Mouse (Mus musculus): ENCODE measurements around the gene Lgals3. TPM values are rescaled to one million over a fixed set of nuclear protein-coding genes. Genes with fewer than 3 reads are reported as not detected.

The Lgals3 gene
- polyA plus RNA-seq, 1 experiment from 2014 or later: 15.4 TPM

DNA sequence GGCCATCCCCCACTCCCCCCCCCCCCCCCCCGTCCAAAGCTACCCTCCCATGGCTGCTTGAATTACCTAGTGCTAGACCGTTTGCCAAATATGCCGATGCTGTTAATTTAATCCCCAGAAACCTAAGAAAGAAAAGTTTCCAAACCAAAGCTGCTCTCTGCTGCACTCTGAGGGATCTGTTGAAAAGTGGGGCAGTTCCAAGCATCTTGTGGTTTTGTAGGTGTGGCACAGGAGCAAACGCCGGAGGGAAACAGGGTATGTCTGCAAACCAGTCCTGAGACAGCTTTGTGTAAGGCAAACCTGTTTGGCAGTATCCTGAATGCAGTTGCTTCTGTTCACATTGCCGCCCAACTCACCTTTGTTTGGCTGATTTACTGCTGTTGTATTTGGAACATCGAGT is 10.8 kb downstream of the Lgals3 start:
- ATAC-seq (replicated peaks; ENCODE audit: extremely low read depth, insufficient read depth, low FRiP score): no peak

DNA sequence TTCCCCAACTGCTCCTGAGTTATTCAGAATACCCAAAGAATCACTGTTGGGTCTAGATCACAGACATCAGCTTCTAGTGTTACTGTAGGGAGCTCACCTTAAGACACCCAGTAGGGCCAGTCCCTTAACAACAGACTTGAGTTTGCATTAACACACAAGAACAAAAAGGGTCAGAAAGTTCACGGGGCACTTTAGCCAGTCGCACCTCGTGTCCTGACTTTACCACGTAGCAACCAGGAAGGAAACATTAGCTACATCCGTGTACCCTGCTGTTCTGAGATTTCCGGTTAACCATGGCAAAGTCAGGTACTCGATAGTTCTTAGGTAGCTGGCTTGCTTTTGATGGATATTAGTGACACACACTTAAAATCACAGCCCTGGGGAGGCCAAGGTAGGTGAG is 16.4 kb downstream of the Lgals3 start:
- Histone ChIP-seq H3K9ac (ENCODE audit: low read length) (no peak overlapping the region), H3K36me3 (ENCODE audit: control insufficient read depth, insufficient read depth) (peaks cover 8% of the 10 kb centered on the region), H3K4me1 (ENCODE audit: control insufficient read depth, insufficient read depth, low read length) (no peaks in the 10 kb centered on the region), H3K4me3 (ENCODE audit: low read length) (no peak overlapping the region), H3K27ac (ENCODE audit: low read length) (no peak overlapping the region), H3K27me3 (ENCODE audit: control insufficient read depth, insufficient read depth, low read length) (no peaks in the 10 kb centered on the region), H3K4me2 (ENCODE audit: low read depth, low read length) (no peak overlapping the region), H3K9me3 (replicated peaks; ENCODE audit: control insufficient read depth, low read length) (no peaks in the 10 kb centered on the region)
- ATAC-seq (replicated peaks; ENCODE audit: extremely low read depth, insufficient read depth, low FRiP score): no peak
- WGBS: 80% methylated on average over 7 of the region's 7 CpGs

More for the DNA sequence above, 10.8 kb downstream of the Lgals3 start:
- H3K9ac ChIP-seq (ENCODE audit: low read length): no peak overlapping the region
- no peak overlapping the region for H3K27ac ChIP-seq (ENCODE audit: low read length)
- no peak overlapping the region for H3K4me3 ChIP-seq (ENCODE audit: low read length)
- 78% methylated on average over 7 of the region's 7 CpGs for WGBS
- H3K36me3 ChIP-seq (ENCODE audit: control insufficient read depth, insufficient read depth): no peaks in the 10 kb centered on the region
- no peak overlapping the region for H3K4me2 ChIP-seq (ENCODE audit: low read depth, low read length)
- H3K4me1 ChIP-seq (ENCODE audit: control insufficient read depth, insufficient read depth, low read length): peaks cover 7% of the 10 kb centered on the region
- H3K27me3 ChIP-seq (ENCODE audit: control insufficient read depth, insufficient read depth, low read length): peaks cover 15% of the 10 kb centered on the region
- H3K9me3 ChIP-seq (replicated peaks; ENCODE audit: control insufficient read depth, low read length): no peaks in the 10 kb centered on the region

DNA sequence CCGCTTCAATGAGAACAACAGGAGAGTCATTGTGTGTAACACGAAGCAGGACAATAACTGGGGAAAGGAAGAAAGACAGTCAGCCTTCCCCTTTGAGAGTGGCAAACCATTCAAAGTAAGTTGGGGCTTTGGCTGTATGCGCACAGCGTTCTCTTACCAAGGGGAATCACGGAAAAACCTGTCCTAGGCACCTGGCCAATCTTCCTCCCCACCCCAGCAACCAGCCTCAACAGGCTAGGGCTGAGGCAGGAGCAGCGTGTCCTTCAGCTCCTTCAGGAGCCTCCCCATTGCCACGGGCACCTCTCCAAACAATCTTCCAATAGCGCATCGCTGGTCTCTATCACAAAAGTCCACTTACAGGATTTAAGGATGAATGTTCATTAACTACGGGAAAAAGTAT is 17.1 kb downstream of the Lgals3 start:
- no peaks in the 10 kb centered on the region for H3K27me3 ChIP-seq (ENCODE audit: control insufficient read depth, insufficient read depth, low read length)
- WGBS: 86% methylated on average over 10 of the region's 10 CpGs
- ATAC-seq (replicated peaks; ENCODE audit: extremely low read depth, insufficient read depth, low FRiP score): no peak
- H3K4me1 ChIP-seq (ENCODE audit: control insufficient read depth, insufficient read depth, low read length): no peaks in the 10 kb centered on the region
- no peak overlapping the region for H3K27ac ChIP-seq (ENCODE audit: low read length)
- peaks cover 13% of the 10 kb centered on the region for H3K36me3 ChIP-seq (ENCODE audit: control insufficient read depth, insufficient read depth)
- H3K9me3 ChIP-seq (replicated peaks; ENCODE audit: control insufficient read depth, low read length): no peaks in the 10 kb centered on the region
- H3K4me2 ChIP-seq (ENCODE audit: low read depth, low read length): no peak overlapping the region
- H3K9ac ChIP-seq (ENCODE audit: low read length): no peak overlapping the region
- H3K4me3 ChIP-seq (ENCODE audit: low read length): no peak overlapping the region

DNA sequence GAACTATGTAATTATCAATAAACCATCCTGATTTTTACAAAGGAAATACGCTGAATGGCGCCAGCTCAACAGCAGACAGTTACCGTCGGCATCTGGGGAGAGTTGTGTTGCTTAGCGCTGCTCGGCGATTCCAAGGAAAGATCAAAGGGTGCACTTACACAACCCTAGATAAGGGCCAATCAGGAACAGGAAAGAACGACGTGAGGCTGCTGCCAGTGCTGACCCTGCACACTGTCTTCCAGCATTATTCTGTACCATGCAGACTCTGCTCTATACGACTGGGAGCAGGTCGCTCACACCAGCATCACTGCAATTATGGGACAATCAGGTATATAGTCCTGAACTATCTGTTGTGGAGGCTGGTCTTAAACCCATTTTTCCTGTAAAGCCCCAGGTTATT is 18.6 kb downstream of the Lgals3 start:
- no peaks in the 10 kb centered on the region for H3K27me3 ChIP-seq (ENCODE audit: control insufficient read depth, insufficient read depth, low read length)
- 42% methylated on average over 11 of the region's 11 CpGs for WGBS
- H3K4me2 ChIP-seq (ENCODE audit: low read depth, low read length): no peak overlapping the region
- no peak overlapping the region for H3K27ac ChIP-seq (ENCODE audit: low read length)
- H3K4me3 ChIP-seq (ENCODE audit: low read length): no peak overlapping the region
- H3K36me3 ChIP-seq (ENCODE audit: control insufficient read depth, insufficient read depth): peaks cover 23% of the 10 kb centered on the region
- peak; percentile 58; the same call in 1 of the 2 replicates for ATAC-seq (replicated peaks; ENCODE audit: extremely low read depth, insufficient read depth, low FRiP score)
- H3K9ac ChIP-seq (ENCODE audit: low read length): no peak overlapping the region
- H3K9me3 ChIP-seq (replicated peaks; ENCODE audit: control insufficient read depth, low read length): no peaks in the 10 kb centered on the region
- no peaks in the 10 kb centered on the region for H3K4me1 ChIP-seq (ENCODE audit: control insufficient read depth, insufficient read depth, low read length)

DNA sequence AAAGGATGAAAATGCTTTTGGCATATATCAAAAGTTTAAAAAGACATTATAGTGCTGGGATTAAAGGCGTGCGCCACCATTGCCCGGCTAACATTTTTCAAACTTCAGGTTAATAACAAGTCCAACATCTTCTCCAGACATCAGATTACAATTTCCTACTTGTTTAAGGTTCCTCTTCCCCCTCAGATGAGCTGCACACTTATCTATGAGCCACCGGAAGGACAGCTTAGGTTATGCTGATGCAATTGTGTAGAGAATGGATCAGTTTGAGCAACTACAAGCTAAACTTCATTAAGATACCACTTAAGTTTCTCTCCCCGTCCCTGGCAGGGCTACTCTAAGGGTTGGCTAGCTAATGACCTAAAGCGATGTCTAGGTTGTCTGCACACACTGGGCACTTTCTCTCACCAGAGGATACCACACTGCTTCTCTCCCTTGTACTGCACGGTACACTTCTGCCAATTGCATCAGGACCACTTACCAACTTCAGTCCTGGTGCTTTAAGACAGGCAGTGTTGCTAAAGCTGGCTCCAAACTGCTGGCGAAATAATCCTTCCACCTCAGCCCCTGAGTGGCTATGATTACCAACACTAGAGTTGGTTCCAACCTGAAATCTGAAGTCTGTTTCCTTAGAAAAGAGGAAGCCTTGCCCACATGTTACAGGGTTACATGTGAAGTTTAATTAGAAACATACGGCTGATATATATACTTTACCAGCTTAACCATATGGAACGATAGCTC is 26.0 kb downstream of the Lgals3 start:
- Histone ChIP-seq H3K27me3 (ENCODE audit: control insufficient read depth, insufficient read depth, low read length) (no peaks in the 10 kb centered on the region), H3K36me3 (ENCODE audit: control insufficient read depth, insufficient read depth) (peaks cover 66% of the 10 kb centered on the region), H3K4me1 (ENCODE audit: control insufficient read depth, insufficient read depth, low read length) (no peaks in the 10 kb centered on the region), H3K9ac (ENCODE audit: low read length) (no peak overlapping the region), H3K9me3 (replicated peaks; ENCODE audit: control insufficient read depth, low read length) (no peaks in the 10 kb centered on the region), H3K4me3 (ENCODE audit: low read length) (no peak overlapping the region), H3K27ac (ENCODE audit: low read length) (no peak overlapping the region), H3K4me2 (ENCODE audit: low read depth, low read length) (no peak overlapping the region)
- 93% methylated on average over 10 of the region's 10 CpGs for WGBS
- no peak for ATAC-seq (replicated peaks; ENCODE audit: extremely low read depth, insufficient read depth, low FRiP score)

DNA sequence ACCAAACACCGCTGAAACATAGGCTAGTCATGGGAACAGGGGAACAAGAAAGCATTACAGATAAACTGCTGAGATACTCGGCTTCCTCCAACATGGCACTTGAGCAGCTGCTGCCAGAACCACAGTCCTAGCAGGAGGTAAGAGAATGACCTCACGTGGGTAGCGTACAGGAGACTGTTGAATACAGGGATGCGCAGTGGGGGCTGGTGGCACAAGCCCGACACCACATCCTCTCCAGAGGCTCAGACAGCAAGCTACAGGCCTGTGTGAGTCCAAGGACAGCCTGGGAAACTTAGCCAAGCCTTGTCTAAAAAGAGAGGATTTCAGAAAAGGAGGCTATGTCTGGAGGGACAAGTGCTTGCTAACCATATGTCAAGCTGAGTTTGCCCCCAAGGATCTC is 27.5 kb downstream of the Lgals3 start:
- H3K9ac ChIP-seq (ENCODE audit: low read length): no peak overlapping the region
- no peaks in the 10 kb centered on the region for H3K9me3 ChIP-seq (replicated peaks; ENCODE audit: control insufficient read depth, low read length)
- H3K36me3 ChIP-seq (ENCODE audit: control insufficient read depth, insufficient read depth): peaks cover 66% of the 10 kb centered on the region
- H3K27ac ChIP-seq (ENCODE audit: low read length): no peak overlapping the region
- H3K4me1 ChIP-seq (ENCODE audit: control insufficient read depth, insufficient read depth, low read length): no peaks in the 10 kb centered on the region
- no peaks in the 10 kb centered on the region for H3K27me3 ChIP-seq (ENCODE audit: control insufficient read depth, insufficient read depth, low read length)
- H3K4me2 ChIP-seq (ENCODE audit: low read depth, low read length): no peak overlapping the region
- ATAC-seq (replicated peaks; ENCODE audit: extremely low read depth, insufficient read depth, low FRiP score): no peak
- 96% methylated on average over 6 of the region's 6 CpGs for WGBS
- no peak overlapping the region for H3K4me3 ChIP-seq (ENCODE audit: low read length)

DNA sequence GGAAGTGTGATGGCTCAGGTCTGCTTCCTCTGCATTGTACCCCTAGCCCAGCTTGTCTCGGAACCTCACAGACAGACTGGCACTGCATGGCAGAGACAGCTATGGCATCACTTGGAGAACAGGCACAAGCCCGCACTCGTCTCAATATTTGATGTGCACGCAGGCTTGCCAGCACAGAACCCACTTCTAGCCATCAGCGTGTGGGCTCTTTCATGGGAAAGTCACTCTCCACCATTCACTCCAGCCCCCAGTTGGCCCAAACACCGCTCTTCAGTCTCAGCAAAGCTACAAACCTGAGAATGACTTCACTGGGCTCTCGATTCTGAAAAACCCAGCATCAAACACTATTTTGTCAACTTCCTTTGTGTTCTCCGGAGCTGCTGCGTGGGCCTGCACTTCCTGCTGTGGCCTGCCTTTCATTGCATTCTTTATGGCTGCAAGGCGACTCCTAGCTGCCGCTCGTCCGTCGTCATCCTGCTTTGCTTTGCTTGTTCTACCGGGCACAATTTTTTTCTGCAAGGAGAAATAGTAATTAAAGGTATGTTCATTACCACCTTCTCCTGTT is 28.0 kb downstream of the Lgals3 start:
- Histone ChIP-seq H3K27ac (ENCODE audit: low read length) (no peak overlapping the region), H3K9ac (ENCODE audit: low read length) (no peak overlapping the region), H3K9me3 (replicated peaks; ENCODE audit: control insufficient read depth, low read length) (no peaks in the 10 kb centered on the region), H3K36me3 (ENCODE audit: control insufficient read depth, insufficient read depth) (peaks cover 62% of the 10 kb centered on the region), H3K27me3 (ENCODE audit: control insufficient read depth, insufficient read depth, low read length) (no peaks in the 10 kb centered on the region), H3K4me2 (ENCODE audit: low read depth, low read length) (no peak overlapping the region), H3K4me1 (ENCODE audit: control insufficient read depth, insufficient read depth, low read length) (no peaks in the 10 kb centered on the region), H3K4me3 (ENCODE audit: low read length) (no peak overlapping the region)
- 84% methylated on average over 15 of the region's 15 CpGs for WGBS
- no peak for ATAC-seq (replicated peaks; ENCODE audit: extremely low read depth, insufficient read depth, low FRiP score)

DNA sequence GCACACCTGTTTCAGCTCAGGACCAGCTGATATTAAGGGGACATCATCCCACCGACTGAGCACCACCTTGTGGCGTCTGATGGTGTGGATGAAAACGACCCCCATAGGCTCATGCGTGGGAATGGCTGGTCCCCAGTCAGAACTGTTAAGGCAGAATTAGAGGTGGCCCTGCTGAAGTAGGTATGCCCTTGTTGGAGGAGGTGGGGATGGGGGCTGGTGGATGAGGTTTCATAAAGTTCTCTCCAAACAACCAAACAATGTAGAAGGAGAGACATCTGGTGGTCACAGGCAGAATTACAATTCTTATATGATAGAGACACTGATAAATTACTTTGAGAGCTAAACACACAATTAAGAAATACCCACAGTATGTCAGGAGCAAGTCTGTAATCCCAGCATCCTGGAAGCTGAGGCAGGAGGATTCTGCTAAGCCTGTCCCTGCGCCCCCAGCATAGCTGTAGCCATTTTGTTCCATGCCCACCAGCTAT is 28.7 kb downstream of the Lgals3 start:
- Histone ChIP-seq H3K9ac (ENCODE audit: low read length) (no peak overlapping the region), H3K4me3 (ENCODE audit: low read length) (no peak overlapping the region), H3K27ac (ENCODE audit: low read length) (no peak overlapping the region), H3K4me1 (ENCODE audit: control insufficient read depth, insufficient read depth, low read length) (no peaks in the 10 kb centered on the region), H3K27me3 (ENCODE audit: control insufficient read depth, insufficient read depth, low read length) (no peaks in the 10 kb centered on the region), H3K9me3 (replicated peaks; ENCODE audit: control insufficient read depth, low read length) (no peaks in the 10 kb centered on the region), H3K4me2 (ENCODE audit: low read depth, low read length) (no peak overlapping the region), H3K36me3 (ENCODE audit: control insufficient read depth, insufficient read depth) (peaks cover 61% of the 10 kb centered on the region)
- ATAC-seq (replicated peaks; ENCODE audit: extremely low read depth, insufficient read depth, low FRiP score): no peak
- 59% methylated on average over 5 of the region's 5 CpGs for WGBS

DNA sequence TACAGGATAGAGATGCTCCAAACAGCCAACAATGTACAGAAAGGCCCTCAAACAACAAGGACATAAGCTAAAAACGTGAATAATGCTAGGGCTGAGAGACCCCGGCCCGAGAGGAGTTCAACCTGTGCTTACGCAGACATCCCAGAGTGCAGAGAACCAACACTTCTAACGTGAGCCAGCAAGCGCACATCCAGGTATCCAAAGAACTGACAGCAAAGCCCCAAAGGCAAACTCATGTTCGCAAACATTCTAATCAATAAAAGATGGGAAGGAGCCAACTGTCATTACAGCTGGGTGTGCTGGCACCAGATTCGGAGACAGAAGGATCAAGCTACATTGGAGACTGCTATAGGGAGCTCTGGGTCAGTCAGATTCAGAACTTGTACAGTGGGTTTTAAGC is 35.2 kb downstream of the Lgals3 start:
- Histone ChIP-seq H3K27ac (ENCODE audit: low read length) (no peak overlapping the region), H3K9me3 (replicated peaks; ENCODE audit: control insufficient read depth, low read length) (no peaks in the 10 kb centered on the region), H3K9ac (ENCODE audit: low read length) (no peak overlapping the region), H3K36me3 (ENCODE audit: control insufficient read depth, insufficient read depth) (peaks cover 59% of the 10 kb centered on the region), H3K4me1 (ENCODE audit: control insufficient read depth, insufficient read depth, low read length) (no peaks in the 10 kb centered on the region), H3K4me2 (ENCODE audit: low read depth, low read length) (no peak overlapping the region), H3K27me3 (ENCODE audit: control insufficient read depth, insufficient read depth, low read length) (no peaks in the 10 kb centered on the region), H3K4me3 (ENCODE audit: low read length) (no peak overlapping the region)
- ATAC-seq (replicated peaks; ENCODE audit: extremely low read depth, insufficient read depth, low FRiP score): no peak
- WGBS: 93% methylated on average over 8 of the region's 8 CpGs
